Mouse (Mus musculus) thymus, adult 2 months (tissue): ENCODE data around the gene Nudcd3. TPM values are rescaled to one million over a fixed set of nuclear protein-coding genes. Genes with fewer than 3 reads are reported as not detected.

Experiments
- DNase-seq: peaks from one replicate; pipeline ENCODE4 v3.0.0; 2021
- H3K27ac ChIP-seq: fragments of 200-500 bp; 2 replicates; pipeline ENCODE4 v1.5.1; 2012; ENCODE audit warnings: low read length, control low read depth; ENCODE audit not compliant: control insufficient read depth, insufficient read depth
- H3K27me3 ChIP-seq: fragments of 200-500 bp; 2 replicates; pipeline ENCODE4 v1.6.1; 2012; ENCODE audit warnings: mild to moderate bottlenecking, low read length, moderate library complexity, mixed read lengths; ENCODE audit not compliant: control insufficient read depth, insufficient read depth
- H3K36me3 ChIP-seq: fragments of 200-500 bp; 2 replicates; pipeline ENCODE4 v1.6.1; 2012; ENCODE audit warnings: mild to moderate bottlenecking, low read length, moderate library complexity; ENCODE audit not compliant: control insufficient read depth, insufficient read depth
- H3K4me1 ChIP-seq: fragments of 200-500 bp; replicated peaks from 2 replicates; pipeline ENCODE4 v1.6.1; 2012; ENCODE audit warnings: low read length; ENCODE audit not compliant: control insufficient read depth, insufficient read depth
- H3K4me3 ChIP-seq: fragments of 200-500 bp; 2 replicates; pipeline ENCODE4 v1.5.1; 2012; ENCODE audit warnings: mild to moderate bottlenecking, low read length, control low read depth, moderate library complexity; ENCODE audit not compliant: control insufficient read depth, insufficient read depth
- CTCF ChIP-seq: fragments of 200-500 bp; IDR thresholded peaks from 2 replicates; pipeline ENCODE4 v1.5.1; 2012; ENCODE audit warnings: mild to moderate bottlenecking, control low read depth, low read length, moderate library complexity, borderline replicate concordance; ENCODE audit not compliant: control insufficient read depth, poor library complexity, insufficient read depth; ENCODE audit errors: extremely low read depth
- POLR2A ChIP-seq: fragments of 200-500 bp; IDR thresholded peaks from 2 replicates; pipeline ENCODE4 v1.6.1; 2012; ENCODE audit warnings: mild to moderate bottlenecking, low read length, control low read depth, moderate library complexity; ENCODE audit not compliant: control insufficient read depth, poor library complexity, insufficient read depth; ENCODE audit errors: extremely low read depth
- WGBS: fragments of 180-500 bp; shearing (Covaris S2); methylation state at CpG from one replicate; pipeline ENCODE4 v1.1.7; 2018; 5-methylcytosine and 5-hydroxymethylcytosine counted together
- polyA plus RNA-seq: library from polyadenylated mRNA; depleted of rRNA; stranded (reverse); fragments of >200 nt; gene quantifications from 2 replicates; pipeline ENCODE4 v1.2.3, GENCODE M21; 2012

Nudcd3 gene
- polyA plus RNA-seq, 1 experiment, result 62.2 TPM

DNA sequence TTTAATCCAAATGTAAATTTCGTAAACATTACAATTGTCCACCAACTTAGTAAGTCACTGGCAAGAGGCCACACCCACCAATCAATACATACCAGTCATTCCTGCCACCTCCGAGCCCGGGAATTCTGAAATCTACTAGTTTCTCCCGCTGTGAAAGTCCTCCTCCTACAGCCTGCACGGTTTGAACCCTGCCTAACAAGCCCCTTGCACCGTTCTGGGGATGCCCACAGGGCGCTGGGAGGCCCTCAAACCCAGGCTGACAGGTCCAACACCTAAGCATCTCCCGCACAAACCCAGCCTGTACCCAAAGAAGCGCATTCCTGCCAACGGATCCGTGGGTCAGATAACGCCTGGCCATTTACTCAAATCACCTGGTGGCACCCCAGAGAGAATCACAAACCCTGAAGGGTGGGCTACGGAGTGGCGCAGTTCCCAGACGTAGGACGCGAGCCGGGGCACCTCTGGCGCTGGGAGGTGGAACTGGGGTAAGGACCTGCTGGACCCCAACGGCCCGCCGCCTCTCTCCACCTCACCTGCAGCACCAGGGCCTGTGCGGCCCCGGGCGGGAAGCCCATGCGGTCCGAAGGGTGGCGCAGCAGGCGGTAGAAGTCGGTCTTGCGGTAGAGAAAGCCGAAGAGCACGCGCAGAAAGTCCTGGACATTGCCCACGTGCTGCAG is 667 bp downstream of the Nudcd3 start, which contains the start of gene A730071L15Rik:
Gene A730071L15Rik (plus strand): TSS at position 620 of the 677 bp plus-strand sequence.
- Histone ChIP-seq H3K27ac (peak within 1 kb of the TSS; percentile 76), H3K4me3 (peak within 1 kb of the TSS; percentile 61), H3K4me1 (peaks cover 15% of the 10 kb centered on the region), H3K27me3 (no peaks in the 10 kb centered on the region), H3K36me3 (no peaks in the 10 kb centered on the region)
- 1% methylated on average over 35 of the region's 35 CpGs for WGBS
- peak; percentile 30 for DNase-seq
- TF ChIP-seq POLR2A (no peak), CTCF (0 out of 2 replicates have a peak, but pooled peaks have one; percentile 7)

DNA sequence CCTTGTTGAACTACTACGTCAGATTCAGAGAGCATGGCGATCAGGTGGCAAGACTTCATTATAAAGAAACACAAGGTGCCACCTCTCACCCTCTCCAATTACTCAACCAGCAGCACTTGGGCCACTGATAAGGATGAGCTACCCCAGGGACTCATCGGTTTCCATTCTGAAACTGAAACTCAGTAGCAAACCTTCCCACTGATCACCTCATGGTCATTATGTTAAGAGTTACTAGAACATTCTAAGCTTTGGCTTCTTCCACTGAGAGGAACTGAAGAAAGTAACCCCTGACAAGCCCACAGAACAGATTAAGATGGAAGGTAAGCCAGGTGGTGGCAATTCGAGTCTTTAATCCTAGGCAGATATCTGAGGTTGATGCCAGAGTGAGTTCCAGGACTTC is 1.8 kb downstream of the Nudcd3 start:
- WGBS, result 78% methylated on average over 4 of the region's 4 CpGs
- Histone ChIP-seq H3K4me3 (no peak overlapping the region), H3K4me1 (peaks cover 15% of the 10 kb centered on the region), H3K36me3 (peaks cover 5% of the 10 kb centered on the region; the same call in 1 of the 2 replicates), H3K27me3 (no peaks in the 10 kb centered on the region), H3K27ac (no peak overlapping the region)
- TF ChIP-seq POLR2A, result no peak
- TF ChIP-seq CTCF, result no peak
- no peak for DNase-seq

DNA sequence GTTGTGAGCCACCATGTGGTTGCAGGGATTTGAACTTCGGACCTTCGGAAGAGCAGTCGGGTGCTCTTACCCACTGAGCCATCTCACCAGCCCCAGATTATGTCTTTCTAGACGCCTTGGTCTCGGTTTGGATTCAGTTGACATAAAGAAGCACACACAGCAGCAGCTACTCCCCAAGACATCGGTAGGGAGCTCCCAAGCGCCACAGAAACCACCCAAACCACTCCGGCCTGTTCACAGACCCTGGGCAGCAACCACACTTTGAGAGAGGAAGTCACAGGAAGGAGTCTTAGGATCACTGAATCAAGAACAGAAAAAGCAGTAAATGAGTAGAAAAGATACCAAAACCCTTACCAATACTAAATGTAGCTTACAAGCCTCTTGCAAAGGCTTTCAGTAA is 3.4 kb downstream of the Nudcd3 start:
- Histone ChIP-seq H3K36me3 (peaks cover 17% of the 10 kb centered on the region), H3K4me1 (peaks cover 15% of the 10 kb centered on the region), H3K4me3 (no peak overlapping the region), H3K27me3 (no peaks in the 10 kb centered on the region), H3K27ac (no peak overlapping the region)
- TF ChIP-seq CTCF (no peak), POLR2A (no peak)
- no peak for DNase-seq
- WGBS, result 39% methylated on average over 8 of the region's 8 CpGs

DNA sequence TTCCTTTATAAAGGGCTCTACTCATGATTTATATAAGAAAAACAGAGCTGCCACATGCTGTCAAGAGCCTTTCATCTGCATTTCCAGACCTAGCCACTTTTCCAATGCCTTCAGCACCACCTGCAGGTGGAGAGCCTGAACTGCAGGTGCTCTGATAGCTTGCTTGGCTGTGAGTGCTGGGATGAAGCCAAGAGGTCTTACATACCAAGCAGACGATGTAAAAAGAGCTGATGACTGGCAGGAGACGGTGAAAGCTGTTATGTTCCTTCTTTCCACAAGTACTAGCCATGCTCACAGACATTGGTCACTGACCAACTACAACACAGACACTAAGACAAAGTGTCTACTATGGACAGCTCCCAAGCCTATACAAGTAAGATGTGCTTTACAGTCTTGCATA is 12.3 kb downstream of the Nudcd3 start:
- whole genome bisulfite sequencing, result 11% methylated on average over 2 of the region's 2 CpGs
- TF ChIP-seq CTCF (peak; percentile 76; the same call in 1 of the 2 replicates), POLR2A (no peak)
- Histone ChIP-seq H3K27me3 (no peaks in the 10 kb centered on the region), H3K27ac (no peak overlapping the region), H3K4me3 (no peak overlapping the region), H3K4me1 (peaks cover 25% of the 10 kb centered on the region), H3K36me3 (peaks cover 19% of the 10 kb centered on the region)
- DNase-seq, result peak; percentile 89

DNA sequence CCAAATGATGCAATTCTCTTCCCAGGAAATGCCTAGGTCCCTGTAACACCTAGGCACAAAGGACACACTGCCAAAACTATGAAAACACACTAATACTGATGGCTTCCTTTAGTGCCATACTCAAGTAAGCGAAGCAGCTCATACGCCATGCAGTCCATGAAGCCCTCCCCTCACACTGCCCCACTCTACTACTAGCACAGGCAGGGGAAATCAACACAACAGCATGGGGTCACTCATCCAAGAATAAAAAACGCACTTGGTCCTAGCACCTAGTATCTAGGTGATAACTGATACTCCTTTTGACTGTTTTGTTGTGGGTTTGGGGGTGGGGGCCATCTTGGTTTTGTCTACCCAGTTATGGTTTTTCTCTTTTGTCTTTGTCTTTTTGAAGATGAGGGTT is 12.8 kb downstream of the Nudcd3 start:
- no peak overlapping the region for H3K4me3 ChIP-seq
- peaks cover 14% of the 10 kb centered on the region for H3K36me3 ChIP-seq
- WGBS, result 62% methylated on average over 3 of the region's 3 CpGs
- no peaks in the 10 kb centered on the region for H3K27me3 ChIP-seq
- H3K4me1 ChIP-seq, result peaks cover 28% of the 10 kb centered on the region
- no peak overlapping the region for H3K27ac ChIP-seq
- TF ChIP-seq CTCF, result no peak
- no peak for TF ChIP-seq POLR2A
- DNase-seq, result no peak

DNA sequence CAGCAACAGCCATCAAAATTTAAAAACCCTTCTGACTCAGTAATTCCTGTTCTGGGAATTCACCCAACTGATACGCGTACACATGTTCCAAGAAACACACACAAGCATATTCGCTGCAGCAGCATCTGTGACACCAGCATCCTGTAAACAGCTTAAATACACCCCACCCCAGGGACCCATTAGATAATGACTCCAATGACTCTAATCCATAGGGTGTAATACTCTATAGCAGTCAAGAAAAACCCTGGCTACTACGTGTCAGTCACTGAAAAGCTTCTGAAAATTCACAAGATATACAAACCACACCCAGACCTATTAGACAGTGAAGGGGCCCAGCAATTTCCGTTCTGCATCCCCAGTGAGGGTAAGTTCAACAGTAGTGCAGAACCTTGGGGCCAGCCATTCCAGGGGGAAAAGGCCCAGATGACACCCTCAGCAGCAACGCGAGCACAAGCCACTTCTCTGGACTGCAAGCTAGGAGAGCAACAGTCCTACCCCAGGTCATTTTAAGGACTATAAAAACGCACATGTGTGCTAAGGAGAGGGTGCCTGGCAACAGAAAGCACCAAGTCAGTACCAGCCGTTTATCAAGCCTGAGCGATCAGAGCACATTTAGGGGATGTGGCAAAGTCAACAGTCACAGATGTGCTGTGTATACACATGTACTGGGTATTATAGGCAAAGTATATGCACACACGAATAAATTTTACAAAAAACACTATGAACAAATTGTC is 15.8 kb downstream of the Nudcd3 start:
- Histone ChIP-seq H3K4me1 (peaks cover 45% of the 10 kb centered on the region), H3K27ac (peak overlapping the region; percentile 68), H3K36me3 (no peaks in the 10 kb centered on the region; the same call in 1 of the 2 replicates), H3K27me3 (no peaks in the 10 kb centered on the region), H3K4me3 (no peak overlapping the region)
- peak; percentile 52 for DNase-seq
- 28% methylated on average over 11 of the region's 11 CpGs for WGBS
- TF ChIP-seq POLR2A (no peak), CTCF (no peak)

DNA sequence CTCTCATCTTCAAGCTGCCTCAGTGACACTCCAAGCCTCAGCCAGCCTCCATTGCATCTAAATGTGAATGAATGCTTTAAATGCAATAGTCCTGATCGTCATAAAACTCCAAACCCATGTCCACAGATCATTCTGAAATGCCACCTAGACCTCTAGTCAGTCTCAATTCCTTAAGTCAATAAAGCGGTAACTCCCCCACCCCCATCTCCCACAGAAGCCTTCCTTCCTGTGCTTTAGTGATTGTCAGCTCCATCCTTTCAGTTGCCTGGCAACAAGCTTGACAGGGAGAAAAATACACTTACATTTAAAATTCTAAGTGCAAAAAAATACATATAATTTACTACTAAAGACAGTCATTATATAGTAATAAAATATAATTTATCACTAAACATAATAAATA is 17.0 kb downstream of the Nudcd3 start:
- DNase-seq, result peak; percentile 48
- TF ChIP-seq POLR2A, result no peak
- no peak for TF ChIP-seq CTCF
- Histone ChIP-seq H3K27me3 (no peaks in the 10 kb centered on the region), H3K4me1 (peaks cover 52% of the 10 kb centered on the region), H3K36me3 (no peaks in the 10 kb centered on the region), H3K27ac (no peak overlapping the region), H3K4me3 (no peak overlapping the region)
- WGBS, result 57% methylated on average over 2 of the region's 2 CpGs
